Mouse (Mus musculus) layer of hippocampus, adult 18-20 months (tissue): ENCODE measurements around the gene Nans. TPM values are rescaled to one million over a fixed set of nuclear protein-coding genes. Genes with fewer than 3 reads are reported as not detected.

Experiments
- DNase-seq, 2 experiments: peaks; one replicate each; pipeline ENCODE4 v3.0.0; 2022; ENCODE audit warnings: low spot score in 2 of 2
- total RNA-seq, 2 experiments: library from RNA; stranded (reverse); gene quantifications; 2 replicates each; pipeline ENCODE4 v1.2.3; 2021

Gene Nans
- total RNA-seq, 2 experiments from 2014 or later = 16.0 to 17.4 TPM

DNA sequence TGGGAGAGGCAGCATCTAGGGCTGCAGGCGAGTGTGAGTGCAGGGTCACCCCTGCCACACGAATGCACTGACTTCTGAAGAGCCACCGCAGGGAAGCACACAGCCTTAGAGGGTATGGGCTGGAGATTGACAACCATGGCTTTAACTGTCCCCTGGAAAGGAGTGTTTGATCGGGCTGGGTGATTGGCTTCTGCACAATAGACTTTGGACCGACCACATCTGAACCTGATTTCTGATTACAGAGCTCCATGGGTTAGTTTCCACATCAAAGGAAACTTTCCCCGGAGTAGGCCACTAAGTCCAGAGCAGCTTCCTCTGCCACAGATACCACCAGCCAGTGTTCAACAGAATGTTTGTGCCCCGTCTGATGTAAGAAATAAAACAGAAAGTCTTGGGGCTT lies 40.7 kb downstream of the Nans start:
- no peak for DNase-seq

DNA sequence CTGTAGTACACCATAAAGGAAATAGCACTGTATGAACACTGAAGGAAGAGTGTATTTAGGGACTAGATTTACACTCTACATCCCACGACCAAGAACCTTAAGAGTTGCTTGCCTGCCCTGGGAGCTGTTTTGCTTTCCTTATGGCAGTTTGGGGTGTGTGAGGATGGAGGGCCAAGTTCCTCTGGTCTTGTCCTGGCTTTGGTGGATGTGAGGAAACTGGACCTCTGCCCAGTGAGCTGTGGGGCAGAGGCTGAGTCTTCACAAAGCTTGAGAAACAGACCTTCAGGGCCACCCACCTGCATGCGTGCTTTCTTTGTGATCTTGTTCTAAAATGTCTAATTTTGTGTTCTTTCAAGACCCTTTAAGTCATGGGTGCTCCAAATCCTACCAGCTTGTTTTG lies 43.5 kb downstream of the Nans start:
- no peak for DNase-seq

DNA sequence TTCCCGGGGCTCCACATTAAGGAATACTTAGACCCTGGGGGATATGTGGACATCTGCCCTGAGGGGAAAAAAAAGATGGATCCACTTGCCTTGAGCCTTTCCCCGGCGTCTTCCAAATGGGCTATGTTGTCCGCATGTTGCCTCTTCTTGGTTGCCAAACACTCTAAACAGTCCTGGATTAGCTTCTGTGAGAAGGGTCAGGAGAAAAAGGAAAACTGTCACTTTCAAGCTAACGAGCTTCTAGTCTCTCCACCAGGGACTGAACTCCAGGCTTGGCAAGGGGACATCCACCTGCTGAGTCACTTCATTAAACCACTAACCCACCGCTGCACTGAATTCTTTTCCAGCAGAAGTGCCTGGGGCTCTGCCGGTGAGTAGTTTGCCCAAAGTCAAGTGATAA lies 43.9 kb downstream of the Nans start:
- no peak for DNase-seq

DNA sequence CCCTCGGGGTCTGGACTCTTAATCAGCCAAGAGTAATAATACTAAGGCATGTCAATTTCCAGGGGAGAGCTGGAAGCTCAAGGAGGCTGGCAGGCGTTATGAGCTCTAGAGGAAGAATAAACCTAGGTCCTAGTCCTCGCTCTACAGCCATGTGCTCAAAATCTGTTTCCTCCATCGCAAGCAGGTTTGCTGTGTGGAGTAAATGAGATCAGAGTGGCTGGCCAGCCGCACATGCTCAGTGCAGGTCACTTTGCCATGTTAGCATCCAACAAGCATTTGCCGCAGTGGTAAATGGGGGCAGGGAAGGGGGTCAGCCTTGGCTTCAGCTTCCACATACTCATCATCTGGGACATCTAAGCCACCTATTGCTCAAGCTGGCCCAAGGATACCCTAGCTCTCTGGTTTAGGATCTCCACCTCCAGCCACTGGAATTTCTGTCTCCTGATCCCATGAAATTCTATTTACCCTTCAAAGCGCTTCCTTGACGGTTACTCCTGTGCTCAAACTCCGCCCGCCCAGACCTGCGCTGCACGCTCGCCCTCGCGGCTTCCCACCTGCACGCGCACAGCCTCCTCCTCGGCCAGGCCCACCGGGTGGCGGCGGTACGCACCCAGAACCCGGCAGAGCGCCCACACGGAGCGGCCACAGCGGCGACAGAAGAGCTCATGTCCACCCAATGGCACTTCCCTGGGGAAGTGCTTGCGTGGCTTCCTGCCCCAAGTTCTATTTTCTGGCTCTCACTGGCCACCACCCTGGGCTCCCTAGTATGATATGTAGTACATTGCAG lies 45.1 kb downstream of the Nans start:
- no peak for DNase-seq

DNA sequence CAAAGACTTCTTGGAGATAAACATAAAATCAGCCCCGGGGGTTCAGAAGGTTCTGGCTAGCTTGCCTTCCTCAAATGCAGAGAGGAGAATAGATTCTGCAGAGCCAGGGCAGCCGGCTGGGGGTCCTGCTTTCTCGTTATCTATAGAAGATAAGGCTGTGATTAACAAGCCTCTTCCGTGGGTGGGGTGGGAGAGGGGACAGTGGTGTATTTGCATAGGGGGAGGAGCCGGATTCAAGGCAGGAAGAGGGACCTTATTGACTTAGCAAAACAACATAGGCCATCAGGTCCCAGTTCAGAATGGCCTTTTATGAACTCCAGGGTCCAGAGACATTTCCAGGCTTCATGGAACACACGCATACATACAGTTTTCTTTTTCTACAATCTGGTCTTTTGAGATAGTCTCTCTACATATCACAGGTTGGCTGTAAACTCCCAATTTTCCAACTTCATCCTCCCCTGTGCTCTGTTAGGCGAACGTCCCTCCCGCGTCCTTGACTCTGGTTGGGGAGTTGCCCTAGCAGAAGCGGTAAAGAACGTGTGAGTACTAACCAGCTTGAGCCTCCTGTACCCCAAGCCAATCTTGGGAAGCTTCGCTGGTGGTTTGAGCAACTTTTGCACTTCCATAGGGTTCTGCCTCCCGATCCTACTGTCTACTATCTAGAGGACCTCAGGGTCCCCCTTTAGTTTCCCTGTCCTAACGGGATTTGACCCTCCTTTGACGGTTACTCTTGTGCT lies 46.2 kb downstream of the Nans start:
- DNase-seq = no peak

DNA sequence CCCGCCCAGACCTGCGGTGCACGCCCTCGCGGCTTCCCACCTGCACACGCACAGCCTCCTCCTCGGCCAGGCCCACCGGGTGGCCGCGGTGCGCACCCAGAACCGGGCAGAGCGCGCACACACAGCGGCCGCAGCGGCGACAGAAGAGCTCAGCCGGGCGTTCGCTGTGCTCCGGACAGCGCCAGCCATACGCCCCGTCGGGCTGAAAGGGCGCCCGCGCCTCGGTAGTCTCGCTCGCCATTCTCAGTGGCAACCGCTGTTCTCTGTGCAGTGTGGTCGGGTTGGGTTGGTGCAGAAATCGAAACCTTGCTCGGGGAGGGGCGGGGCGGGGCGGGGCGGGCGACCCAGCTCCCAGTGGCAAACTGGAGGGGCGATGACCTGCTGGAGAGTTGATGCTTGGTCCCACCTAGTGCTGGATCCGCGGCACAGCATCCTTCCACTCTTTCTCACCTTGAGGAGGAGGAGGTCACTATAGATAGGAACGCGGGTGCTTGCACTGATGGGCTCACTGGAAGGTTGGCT lies 46.9 kb downstream of the Nans start, which contains the start of gene Trim14:
Gene Trim14, minus strand, starts transcription at position 302 of the 522 bp plus-strand sequence.
- no peak for DNase-seq

DNA sequence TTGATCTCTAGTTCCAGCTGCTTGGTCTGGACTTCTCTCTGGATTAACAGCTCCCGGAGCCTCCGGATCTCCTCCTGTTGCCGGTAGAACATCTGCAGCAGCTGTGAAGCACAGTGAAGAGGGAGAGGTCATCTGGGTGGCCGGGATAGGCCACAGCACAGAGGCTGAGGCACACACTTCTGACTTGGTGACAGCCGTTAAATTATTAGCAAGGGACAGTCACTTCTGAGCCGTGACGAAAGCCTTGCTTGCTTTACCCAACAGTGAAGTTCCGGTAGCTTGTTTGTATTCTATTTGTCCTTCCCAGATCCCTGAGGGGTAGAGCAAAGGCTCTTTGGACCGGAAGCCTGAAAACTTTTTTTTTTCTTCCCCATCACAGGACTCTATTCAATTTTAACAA lies 50.1 kb downstream of the Nans start:
- no peak for DNase-seq

DNA sequence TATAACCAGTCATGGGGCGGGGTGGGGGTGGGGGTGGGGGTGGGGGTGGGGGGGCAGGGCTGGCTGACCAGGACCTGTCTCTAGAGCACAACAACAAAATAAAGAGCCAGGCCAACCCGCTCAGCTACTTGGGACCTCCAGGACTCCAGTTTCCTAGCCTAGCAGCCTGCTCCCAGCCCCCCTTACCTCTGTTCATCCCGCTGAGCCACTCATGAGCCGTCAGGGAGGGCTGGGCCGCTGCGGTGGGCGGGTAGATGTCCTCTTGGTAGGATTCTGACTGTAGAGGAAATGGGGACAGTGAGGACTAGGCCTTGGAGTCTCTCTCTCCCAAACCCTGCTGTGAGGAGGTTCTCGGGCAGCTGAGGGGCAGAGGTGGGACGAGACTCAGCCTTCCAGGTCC lies 52.7 kb downstream of the Nans start:
- no peak for DNase-seq

DNA sequence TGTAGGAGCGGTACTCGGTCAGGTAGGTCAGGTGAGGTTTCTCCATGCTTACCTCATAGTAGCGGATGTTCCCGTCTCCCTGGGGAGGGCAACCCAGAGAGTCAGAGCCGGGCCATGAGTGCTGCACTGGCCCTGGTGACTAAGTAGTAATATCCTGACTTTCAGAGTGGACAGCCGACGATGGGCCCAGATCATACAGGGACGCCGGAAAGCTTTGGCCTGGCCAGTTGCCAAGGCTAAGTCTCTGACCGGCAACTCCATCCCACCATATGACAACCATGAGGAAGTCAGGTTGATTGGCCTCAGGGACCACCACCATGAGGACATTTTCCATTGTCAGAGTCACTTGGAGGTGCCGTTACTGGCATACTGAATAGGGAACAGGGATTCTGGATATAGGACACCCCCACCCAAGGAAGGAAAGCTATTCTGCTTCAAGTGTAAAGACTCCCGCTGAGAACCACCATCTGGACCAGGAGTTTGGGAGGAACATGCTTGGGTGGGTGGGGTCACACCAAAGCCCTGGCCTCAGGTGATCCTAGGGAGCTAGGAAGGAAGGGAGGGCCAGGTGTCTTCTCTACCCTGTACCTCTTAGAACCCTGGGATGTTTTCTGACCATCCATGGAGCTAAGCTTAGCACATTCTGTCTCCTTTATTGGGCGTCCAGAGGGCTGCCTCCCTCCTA lies 54.5 kb downstream of the Nans start:
- DNase-seq = no peak

DNA sequence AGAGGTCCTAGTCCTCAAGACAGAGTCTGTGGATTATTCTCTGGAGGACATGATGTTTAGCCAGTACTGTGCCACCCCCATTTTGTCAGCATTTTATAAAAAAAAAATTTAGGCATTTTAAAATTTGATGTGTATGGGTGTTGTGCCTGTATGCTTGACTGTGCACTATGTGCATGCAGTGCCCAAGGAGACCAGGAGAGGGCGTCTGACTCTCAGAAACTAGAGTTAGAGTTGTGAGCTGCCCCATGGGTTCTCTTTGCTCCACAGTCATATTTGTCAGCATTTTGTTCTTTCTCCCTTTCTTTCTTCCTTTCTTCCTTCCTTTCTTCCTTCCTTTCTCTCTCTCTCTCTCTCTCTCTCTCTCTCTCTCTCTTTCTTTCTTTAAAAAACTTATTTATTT lies 55.3 kb downstream of the Nans start:
- no peak for DNase-seq

DNA sequence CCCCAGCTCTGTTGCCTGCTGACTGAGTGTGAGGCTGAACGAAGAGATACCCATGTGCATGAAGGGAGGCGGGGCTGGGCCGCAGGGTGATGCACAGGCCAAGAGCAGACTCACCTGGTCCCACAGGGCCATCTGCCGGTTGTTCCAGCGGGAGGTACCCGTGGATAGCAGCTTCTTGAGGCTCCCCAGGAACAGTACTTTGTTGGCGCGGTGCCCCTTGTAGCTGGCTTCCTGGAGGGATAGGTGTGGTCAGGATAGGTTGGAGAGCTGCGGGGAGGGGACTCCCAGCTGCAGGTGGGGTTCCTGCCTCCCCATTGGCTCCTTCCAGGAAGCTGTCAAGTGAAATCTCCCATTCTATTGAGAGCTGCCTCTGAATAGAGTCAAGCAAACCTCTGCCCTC lies 56.5 kb downstream of the Nans start:
- no peak for DNase-seq

DNA sequence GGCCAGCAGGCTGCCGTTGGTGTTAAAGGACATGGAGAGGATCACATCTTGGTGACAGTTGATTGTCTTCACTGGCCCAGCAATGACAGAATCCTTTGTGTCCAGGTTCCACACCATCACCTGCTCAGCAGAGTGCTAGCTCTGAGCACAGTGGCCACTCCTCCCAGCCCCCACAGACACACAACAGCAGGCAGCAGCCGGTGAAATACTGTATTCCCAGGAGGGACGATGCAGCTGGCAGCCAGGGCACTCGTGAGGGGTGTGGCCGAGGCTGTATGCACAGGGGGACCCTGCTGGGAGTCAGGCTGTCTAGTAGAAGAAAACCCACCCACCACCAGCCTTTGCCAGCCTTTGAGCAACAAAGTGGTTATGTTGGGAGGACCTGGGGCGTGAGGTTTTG lies 57.7 kb downstream of the Nans start:
- no peak for DNase-seq

DNA sequence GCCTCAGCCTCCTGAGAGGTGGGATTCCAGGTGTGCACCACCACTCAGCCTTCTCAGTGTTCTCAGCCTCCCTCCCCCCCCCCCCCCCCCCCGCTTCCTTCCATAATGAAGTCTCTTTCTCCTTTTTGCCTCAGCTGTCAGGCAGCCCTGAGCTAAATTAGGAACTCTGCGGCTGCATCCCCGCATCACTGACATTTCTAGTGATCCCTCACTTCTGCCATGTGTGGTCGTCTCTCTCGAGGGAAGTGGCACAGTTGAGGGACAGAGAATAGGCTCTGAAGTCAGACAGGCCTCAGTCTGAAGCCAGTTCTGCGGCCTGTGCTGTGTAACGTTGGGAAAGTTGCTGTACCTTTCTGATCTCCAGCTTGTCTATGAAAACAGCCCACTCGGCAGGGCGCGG lies 60.9 kb downstream of the Nans start:
- DNase-seq = no peak

DNA sequence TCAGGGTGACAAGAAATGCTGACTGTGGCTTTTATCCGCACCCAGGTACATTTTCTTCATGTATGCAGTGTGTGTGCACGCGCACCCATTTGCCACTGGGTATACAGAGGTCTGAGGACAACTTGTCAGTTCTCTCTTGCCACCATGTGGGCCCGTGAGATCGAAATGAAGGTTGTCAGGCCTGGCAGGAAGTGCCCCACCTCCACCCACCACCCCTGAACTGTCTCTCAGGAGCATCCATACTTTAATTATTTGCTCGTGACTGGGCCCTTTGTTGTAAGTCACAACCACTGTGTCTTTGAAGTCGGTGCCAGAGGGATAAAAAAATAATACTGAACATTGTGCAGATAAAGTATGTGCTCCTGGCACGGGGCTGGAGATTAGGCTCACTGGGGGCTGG lies 61.4 kb downstream of the Nans start:
- DNase-seq = no peak

Other genes starting within 250 kb of the Nans start
- not detected for gene Foxe1, start 145.6 kb upstream of the Nans start, total RNA-seq
- gene Trmo, start 99.8 kb upstream of the Nans start, total RNA-seq = 1 to 10 TPM; 4.8 to 5.3 TPM
- gene Hemgn, start 75.7 kb upstream of the Nans start, total RNA-seq = not detected
- 10 to 100 TPM; 54.9 to 56.1 TPM for gene Anp32b, start 38.3 kb upstream of the Nans start, total RNA-seq
- gene Trim14, start 46.9 kb downstream of the Nans start, total RNA-seq = 1 to 10 TPM in 1 of 2 experiments, under 1 TPM in 1; 0.67 to 1.4 TPM
- gene Coro2a, start 113.0 kb downstream of the Nans start, total RNA-seq = 10 to 100 TPM; 14.9 to 16.3 TPM
- gene Tbc1d2, start 161.0 kb downstream of the Nans start, total RNA-seq = 1 to 10 TPM; 2.7 to 2.9 TPM